Comparison of ENCODE assay signal across 10 mouse cellular contexts in genomic region chr1:172486236-172486635, GRCm38 (mm10). TPM values are rescaled to one million over a fixed set of nuclear protein-coding genes. Genes with fewer than 3 reads are reported as not detected.
A peak's percentile ranks its signal among the peaks of the same experiment; 100 is the strongest.
DNase-seq lines count a peak whose midpoint lies in the region; ATAC-seq lines count a peak whose summit lies in the region.
"Had no signal": no experiment of that assay in that cellular context is flagged by ENCODE, and none has a peak within 500 bp of the region (broad histone marks: within the 10 kb centered on the region; RNA-seq: fewer than 3 reads in every experiment).

No protein-coding gene starts in this region.

- H3K4me1 ChIP-seq in forebrain, embryonic 11.5 days (replicated peaks; ENCODE audit: control insufficient read depth, insufficient read depth, low read length): peaks cover 47% of the 10 kb centered on the region
- peaks cover 30% of the 10 kb centered on the region for H3K4me1 ChIP-seq in intestine, embryonic 14.5 days (replicated peaks; ENCODE audit: control insufficient read depth, insufficient read depth, low read length)
- peaks cover 62% of the 10 kb centered on the region for H3K4me1 ChIP-seq in midbrain, embryonic 15.5 days

- WGBS in forebrain, embryonic 11.5 days: 10% methylated on average over 4 of the region's 4 CpGs
- WGBS in intestine, embryonic 14.5 days: 29% methylated on average over 4 of the region's 4 CpGs
- 3% methylated on average over 4 of the region's 4 CpGs for WGBS in midbrain, embryonic 15.5 days

- DNase-seq in embryo, embryonic 10.5 days (ENCODE audit: low spot score): peak; percentile 75
- DNase-seq in forebrain, embryonic 11.5 days (ENCODE audit: low spot score): peak; percentile 77
- DNase-seq in intestine, embryonic 14.5 days (ENCODE audit: low spot score): no peak
- DNase-seq in thymus, postnatal 36 days: no peak
- no peak for DNase-seq in cerebellum, postnatal 14 days
- DNase-seq in thymus, postnatal 0 days (ENCODE audit: low spot score): no peak
- DNase-seq in natural killer cell, adult 2 months (ENCODE audit: low spot score in 2 of 2): no peak
- DNase-seq: kidney, postnatal 36 days; liver had no signal

- no peaks in the 10 kb centered on the region; the same call in 1 of the 2 replicates for H3K36me3 ChIP-seq in forebrain, embryonic 11.5 days (ENCODE audit: control insufficient read depth, insufficient read depth, low read length)
- peaks cover 38% of the 10 kb centered on the region for H3K36me3 ChIP-seq in intestine, embryonic 14.5 days (ENCODE audit: control insufficient read depth, insufficient read depth, low read length)
- H3K36me3 ChIP-seq in midbrain, embryonic 15.5 days (replicated peaks): no peaks in the 10 kb centered on the region

- peak overlapping the region; percentile 87 for H3K27ac ChIP-seq in forebrain, embryonic 11.5 days (ENCODE audit: low read depth, low read length)
- H3K27ac ChIP-seq in intestine, embryonic 14.5 days (ENCODE audit: low read depth): no peak overlapping the region
- H3K27ac ChIP-seq in midbrain, embryonic 15.5 days: peak overlapping the region; percentile 54

- H3K4me2 ChIP-seq in forebrain, embryonic 11.5 days (ENCODE audit: low read depth, low read length, severe bottlenecking): peak overlapping the region; percentile 53
- H3K4me2 ChIP-seq in intestine, embryonic 14.5 days (ENCODE audit: low read length): peak overlapping the region; percentile 9; the same call in 1 of the 2 replicates
- peak overlapping the region; percentile 76 for H3K4me2 ChIP-seq in midbrain, embryonic 15.5 days

- no peaks in the 10 kb centered on the region for H3K27me3 ChIP-seq in forebrain, embryonic 11.5 days (ENCODE audit: control insufficient read depth, insufficient read depth, low read length)
- H3K27me3 ChIP-seq in intestine, embryonic 14.5 days (replicated peaks; ENCODE audit: control insufficient read depth, insufficient read depth, low read length): no peaks in the 10 kb centered on the region
- no peaks in the 10 kb centered on the region for H3K27me3 ChIP-seq in midbrain, embryonic 15.5 days (replicated peaks)

- peak overlapping the region; percentile 27 for H3K4me3 ChIP-seq in forebrain, embryonic 11.5 days (ENCODE audit: low read depth, low read length)
- H3K4me3 ChIP-seq in intestine, embryonic 14.5 days (ENCODE audit: low read depth, low read length): no peak overlapping the region
- H3K4me3 ChIP-seq in midbrain, embryonic 15.5 days: peak overlapping the region; percentile 67

- ATAC-seq in forebrain, embryonic 11.5 days (replicated peaks; ENCODE audit: low FRiP score): peak; percentile 52
- no peak for ATAC-seq in intestine, embryonic 14.5 days (replicated peaks; ENCODE audit: low FRiP score, low TSS enrichment, low read depth)
- no peak for ATAC-seq in midbrain, embryonic 15.5 days (replicated peaks)

- peak overlapping the region; percentile 59 for H3K9ac ChIP-seq in forebrain, embryonic 11.5 days (ENCODE audit: low read length)
- no peak overlapping the region for H3K9ac ChIP-seq in intestine, embryonic 14.5 days (ENCODE audit: low read length)
- H3K9ac ChIP-seq in midbrain, embryonic 15.5 days: peak overlapping the region; percentile 30

- H3K9me3 ChIP-seq in forebrain, embryonic 11.5 days (ENCODE audit: control insufficient read depth, low read length): no peaks in the 10 kb centered on the region
- no peaks in the 10 kb centered on the region for H3K9me3 ChIP-seq in intestine, embryonic 14.5 days (ENCODE audit: control insufficient read depth, low read length)
- H3K9me3 ChIP-seq in midbrain, embryonic 15.5 days: no peaks in the 10 kb centered on the region

RNA-seq across cellular contexts. Expression of gene Igsf9, which starts 4.6 kb away (rescaled TPM):
- 83.2 and 94.4 TPM in 2 replicates for polyA plus RNA-seq in forebrain, embryonic 11.5 days (2014; fragmentation: Nextera tagmentation; extraction: Ambion mirVana)
- polyA plus RNA-seq in intestine, embryonic 14.5 days (2014; fragmentation: Nextera tagmentation; extraction: Ambion mirVana): 40.9 and 44.3 TPM in 2 replicates
- polyA plus RNA-seq in midbrain, embryonic 15.5 days (2015; fragmentation: Nextera tagmentation; extraction: Ambion mirVana): 80.6 and 83.2 TPM in 2 replicates
- 2.4 and 2.5 TPM in 2 replicates for polyA plus RNA-seq in thymus, postnatal 0 days (2015; fragmentation: Nextera tagmentation; extraction: Ambion mirVana)

RNA-seq across cellular contexts. Expression of gene Slamf9, which starts 11.1 kb away (rescaled TPM):
- 0.27 and 0.28 TPM in 2 replicates for polyA plus RNA-seq in forebrain, embryonic 11.5 days (2014; fragmentation: Nextera tagmentation; extraction: Ambion mirVana)
- 1.8 and 2.0 TPM in 2 replicates for polyA plus RNA-seq in intestine, embryonic 14.5 days (2014; fragmentation: Nextera tagmentation; extraction: Ambion mirVana)
- 0.13 and 0.47 TPM in 2 replicates for polyA plus RNA-seq in midbrain, embryonic 15.5 days (2015; fragmentation: Nextera tagmentation; extraction: Ambion mirVana)
- 1.2 and 1.4 TPM in 2 replicates for polyA plus RNA-seq in thymus, postnatal 0 days (2015; fragmentation: Nextera tagmentation; extraction: Ambion mirVana)

RNA-seq across cellular contexts. Expression of gene Tagln2, which starts 13.6 kb away (rescaled TPM):
- polyA plus RNA-seq in forebrain, embryonic 11.5 days (2014; fragmentation: Nextera tagmentation; extraction: Ambion mirVana): 38.5 and 38.6 TPM in 2 replicates
- 241 TPM in 2 replicates for polyA plus RNA-seq in intestine, embryonic 14.5 days (2014; fragmentation: Nextera tagmentation; extraction: Ambion mirVana)
- 57.2 and 58.7 TPM in 2 replicates for polyA plus RNA-seq in midbrain, embryonic 15.5 days (2015; fragmentation: Nextera tagmentation; extraction: Ambion mirVana)
- 151 and 180 TPM in 2 replicates for polyA plus RNA-seq in thymus, postnatal 0 days (2015; fragmentation: Nextera tagmentation; extraction: Ambion mirVana)

RNA-seq across cellular contexts. Expression of gene Cfap45, which starts 34.4 kb away (rescaled TPM):
- 1.2 and 1.3 TPM in 2 replicates for polyA plus RNA-seq in forebrain, embryonic 11.5 days (2014; fragmentation: Nextera tagmentation; extraction: Ambion mirVana)
- 1.1 and 1.9 TPM in 2 replicates for polyA plus RNA-seq in intestine, embryonic 14.5 days (2014; fragmentation: Nextera tagmentation; extraction: Ambion mirVana)
- polyA plus RNA-seq in midbrain, embryonic 15.5 days (2015; fragmentation: Nextera tagmentation; extraction: Ambion mirVana): 3.7 and 4.2 TPM in 2 replicates
- 1.6 and 1.9 TPM in 2 replicates for polyA plus RNA-seq in thymus, postnatal 0 days (2015; fragmentation: Nextera tagmentation; extraction: Ambion mirVana)

Comparison
In these comparisons a context has a peak if more than half of its experiments do, and no peak if none do; other contexts are left out.
1. DNase-seq: peak in embryo, embryonic 10.5 days (single experiment) and forebrain, embryonic 11.5 days (single experiment); none in intestine, embryonic 14.5 days (single experiment), thymus, postnatal 36 days (0 of 2), cerebellum, postnatal 14 days (0 of 2), thymus, postnatal 0 days (single experiment) and natural killer cell, adult 2 months (0 of 2).
2. H3K4me2 ChIP-seq: peak in every context shown above with its lines; median percentile 76 in midbrain, embryonic 15.5 days; 53 in forebrain, embryonic 11.5 days; 9 in intestine, embryonic 14.5 days.
3. RNA of gene Igsf9, which starts 4.6 kb away (polyA plus RNA-seq): 83.2 to 94.4 TPM in forebrain, embryonic 11.5 days, 80.6 to 83.2 TPM in midbrain, embryonic 15.5 days and 40.9 to 44.3 TPM in intestine, embryonic 14.5 days; 2.4 to 2.5 TPM in thymus, postnatal 0 days; every median in the first group is over 10 times any median in the second.